ENCODE assay signal across 10 mouse cellular contexts in genomic region chr11:72502236-72502635, GRCm38 (mm10). TPM values are rescaled to one million over a fixed set of nuclear protein-coding genes. Genes with fewer than 3 reads are reported as not detected.
DNase-seq lines count a peak whose midpoint lies in the region; ATAC-seq lines count a peak whose summit lies in the region.
"Had no signal": no experiment of that assay in that cellular context is flagged by ENCODE, and none has a peak within 500 bp of the region (broad histone marks: within the 10 kb centered on the region; RNA-seq: fewer than 3 reads in every experiment).

No protein-coding gene starts in this region.

- no peaks in the 10 kb centered on the region for H3K36me3 ChIP-seq in kidney, embryonic 14.5 days (ENCODE audit: control insufficient read depth, insufficient read depth, low read length)
- no peaks in the 10 kb centered on the region for H3K36me3 ChIP-seq in forebrain, embryonic 16.5 days (ENCODE audit: control insufficient read depth, insufficient read depth)
- H3K36me3 ChIP-seq in midbrain, embryonic 13.5 days = no peaks in the 10 kb centered on the region
- H3K36me3 ChIP-seq: liver, embryonic 15.5 days had no signal

- no peak overlapping the region for H3K27ac ChIP-seq in kidney, embryonic 14.5 days (ENCODE audit: low read depth, low read length)
- H3K27ac ChIP-seq in forebrain, embryonic 16.5 days (ENCODE audit: low read length) = peak overlapping the region; percentile 16; the same call in 1 of the 2 replicates
- H3K27ac ChIP-seq in midbrain, embryonic 13.5 days = no peak overlapping the region
- H3K27ac ChIP-seq: liver, embryonic 15.5 days had no signal

- peaks cover 2% of the 10 kb centered on the region; the same call in 1 of the 2 replicates for H3K27me3 ChIP-seq in kidney, embryonic 14.5 days (ENCODE audit: control insufficient read depth, insufficient read depth, low read length)
- H3K27me3 ChIP-seq in forebrain, embryonic 16.5 days (replicated peaks; ENCODE audit: control insufficient read depth, insufficient read depth, low read length) = no peaks in the 10 kb centered on the region
- H3K27me3 ChIP-seq in midbrain, embryonic 13.5 days = no peaks in the 10 kb centered on the region

- DNase-seq in kidney, adult 9 months = peak; percentile 55
- peak; percentile 43 for DNase-seq in Muller cell, postnatal 12 days (ENCODE audit: inconsistent ontology term)
- DNase-seq in adrenal gland, postnatal 14 days = no peak
- DNase-seq in adrenal gland, postnatal 10 days = no peak
- DNase-seq: heart, postnatal 36 days had no signal

- no peaks in the 10 kb centered on the region for H3K9me3 ChIP-seq in kidney, embryonic 14.5 days (ENCODE audit: control insufficient read depth, low read length)
- no peaks in the 10 kb centered on the region for H3K9me3 ChIP-seq in forebrain, embryonic 16.5 days (ENCODE audit: control insufficient read depth, low read length)
- no peaks in the 10 kb centered on the region for H3K9me3 ChIP-seq in midbrain, embryonic 13.5 days
- H3K9me3 ChIP-seq: liver, embryonic 15.5 days had no signal

- 21% methylated on average over 8 of the region's 8 CpGs for WGBS in kidney, embryonic 14.5 days
- WGBS in forebrain, embryonic 16.5 days = 19% methylated on average over 8 of the region's 8 CpGs
- 25% methylated on average over 8 of the region's 8 CpGs for WGBS in midbrain, embryonic 13.5 days

- ATAC-seq in kidney, embryonic 14.5 days (ENCODE audit: low FRiP score, low TSS enrichment) = no peak
- no peak; the same call in 1 of the 2 replicates for ATAC-seq in forebrain, embryonic 16.5 days
- peak; percentile 44 for ATAC-seq in midbrain, embryonic 13.5 days
- ATAC-seq: activated CD4-positive, CD25-positive, alpha-beta regulatory T cell, adult 4 months had no signal

- H3K4me1 ChIP-seq in kidney, embryonic 14.5 days (ENCODE audit: control insufficient read depth, insufficient read depth, low read length) = peaks cover 22% of the 10 kb centered on the region; the same call in 1 of the 2 replicates
- H3K4me1 ChIP-seq in forebrain, embryonic 16.5 days (replicated peaks; ENCODE audit: control insufficient read depth, insufficient read depth, low read length) = peaks cover 3% of the 10 kb centered on the region; the same call in 1 of the 2 replicates
- peaks cover 32% of the 10 kb centered on the region for H3K4me1 ChIP-seq in midbrain, embryonic 13.5 days (replicated peaks)

- H3K4me2 ChIP-seq in kidney, embryonic 14.5 days (replicated peaks; ENCODE audit: low read depth, low read length) = no peak overlapping the region
- H3K4me2 ChIP-seq in forebrain, embryonic 16.5 days (ENCODE audit: low read length) = no peak overlapping the region
- no peak overlapping the region for H3K4me2 ChIP-seq in midbrain, embryonic 13.5 days (replicated peaks)
- H3K4me2 ChIP-seq: liver, embryonic 15.5 days had no signal

- H3K4me3 ChIP-seq in kidney, embryonic 14.5 days (ENCODE audit: low read length) = no peak overlapping the region
- H3K4me3 ChIP-seq in forebrain, embryonic 16.5 days (replicated peaks; ENCODE audit: low read length) = no peak overlapping the region
- H3K4me3 ChIP-seq in midbrain, embryonic 13.5 days (replicated peaks) = no peak overlapping the region
- H3K4me3 ChIP-seq: liver, embryonic 15.5 days had no signal

- H3K9ac ChIP-seq in kidney, embryonic 14.5 days (ENCODE audit: low read depth, low read length) = no peak overlapping the region
- 0 out of 2 replicates have a peak overlapping the region, but pooled peaks have one; percentile 15 for H3K9ac ChIP-seq in forebrain, embryonic 16.5 days (replicated peaks; ENCODE audit: low read depth, low read length)
- no peak overlapping the region for H3K9ac ChIP-seq in midbrain, embryonic 13.5 days (replicated peaks)
- H3K9ac ChIP-seq: liver, embryonic 15.5 days had no signal

RNA-seq across cellular contexts. Expression of gene Spns2, which starts 12.5 kb away (rescaled TPM):
- 2.0 and 2.4 TPM in 2 replicates for polyA plus RNA-seq in kidney, embryonic 14.5 days (2014; fragmentation: Nextera tagmentation; extraction: Ambion mirVana)
- 6.6 and 9.3 TPM in 2 replicates for polyA plus RNA-seq in forebrain, embryonic 16.5 days (2015; fragmentation: Nextera tagmentation; extraction: Ambion mirVana)
- 6.4 and 7.8 TPM in 2 replicates for polyA plus RNA-seq in midbrain, embryonic 13.5 days (2015; fragmentation: Nextera tagmentation; extraction: Ambion mirVana)
- total RNA-seq in adrenal gland, postnatal 14 days (2021) = 6.9 and 13.1 TPM in 2 replicates
- total RNA-seq in adrenal gland, postnatal 10 days (2021) = 10 to 100 TPM; 11.6 to 11.7 TPM
- polyA plus RNA-seq: activated CD4-positive, CD25-positive, alpha-beta regulatory T cell, adult 4 months had no signal

RNA-seq across cellular contexts. Expression of gene Spns3, which starts 48.1 kb away (rescaled TPM):
- polyA plus RNA-seq in kidney, embryonic 14.5 days (2014; fragmentation: Nextera tagmentation; extraction: Ambion mirVana) = 0.20 and 0.29 TPM in 2 replicates
- polyA plus RNA-seq in forebrain, embryonic 16.5 days (2015; fragmentation: Nextera tagmentation; extraction: Ambion mirVana) = not detected in 2 replicates
- 0.10 TPM in 1 of 2 replicates, not detected in the other for polyA plus RNA-seq in midbrain, embryonic 13.5 days (2015; fragmentation: Nextera tagmentation; extraction: Ambion mirVana)
- total RNA-seq in adrenal gland, postnatal 14 days (2021) = 0.15 and 0.49 TPM in 2 replicates
- under 1 TPM; 0.21 to 0.55 TPM for total RNA-seq in adrenal gland, postnatal 10 days (2021)

Comparison
In these comparisons a context has a peak if more than half of its experiments do, and no peak if none do; other contexts are left out.
1. DNase-seq: peak in kidney, adult 9 months (single experiment) and Muller cell, postnatal 12 days (single experiment); none in adrenal gland, postnatal 14 days (single experiment) and adrenal gland, postnatal 10 days (single experiment).